Mouse (Mus musculus): ENCODE data around the gene Ankrd52. TPM values are rescaled to one million over a fixed set of nuclear protein-coding genes. Genes with fewer than 3 reads are reported as not detected.
A peak's percentile ranks its signal among the peaks of the same experiment; 100 is the strongest.

The Ankrd52 gene
- total RNA-seq, 2 experiments from 2014 or later, result 9.0 to 48.6 TPM

- no peak for ATAC-seq (replicated peaks; ENCODE audit: poor library complexity)
Observed at GRCm38 (mm10) chr10:128397466-128397865, 20.6 kb downstream of the Ankrd52 start.

GRCm38 (mm10) chr10:128400338-128400737 is 23.4 kb downstream of the Ankrd52 start:
- no peak for ATAC-seq (replicated peaks; ENCODE audit: poor library complexity)

- ATAC-seq (replicated peaks; ENCODE audit: poor library complexity), result no peak
Observed at GRCm38 (mm10) chr10:128401056-128401455, 24.1 kb downstream of the Ankrd52 start, which contains the start of gene Slc39a5. Gene Slc39a5 (minus strand): TSS chr10:128401229.

DNA sequence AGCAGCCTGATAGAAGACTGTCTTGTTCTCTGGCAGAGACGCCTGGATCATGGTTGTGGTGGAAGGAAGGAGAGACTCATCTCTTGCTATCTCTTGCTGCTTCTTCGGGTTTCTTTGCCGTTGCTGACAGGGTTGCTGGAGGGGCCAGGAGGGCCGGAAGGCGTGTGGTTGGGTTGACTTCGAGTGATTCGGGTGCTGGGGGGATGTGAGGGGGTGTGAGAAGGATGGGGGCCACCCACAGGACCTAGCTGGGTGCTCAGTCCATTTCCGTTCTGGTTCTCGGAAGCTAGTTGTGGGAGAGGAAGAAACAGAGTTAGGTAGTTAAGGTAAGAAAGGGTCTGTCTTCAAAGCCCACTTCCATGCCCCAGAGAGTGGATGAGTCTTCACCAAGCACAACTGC is 24.7 kb downstream of the Ankrd52 start:
- ATAC-seq (replicated peaks; ENCODE audit: poor library complexity), result no peak

DNA sequence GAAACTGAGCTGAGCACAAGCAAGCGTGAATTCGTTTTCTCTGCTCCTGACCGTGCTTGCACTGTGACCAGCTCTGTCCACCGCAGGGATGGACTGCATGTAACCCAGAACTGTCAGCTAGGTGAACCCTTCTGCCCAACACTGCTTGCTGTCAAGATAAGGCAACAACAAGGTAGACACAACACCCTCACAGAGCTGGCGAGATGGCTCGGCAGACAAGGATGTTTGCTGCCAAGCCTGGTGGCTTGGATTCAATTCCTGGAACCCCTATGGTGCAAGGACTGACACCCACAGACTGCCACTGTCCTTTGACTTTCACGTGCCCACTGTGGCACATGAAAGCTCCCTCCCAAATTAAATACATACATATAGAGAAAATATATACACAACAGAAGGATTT is 27.0 kb downstream of the Ankrd52 start:
- no peak for ATAC-seq (replicated peaks; ENCODE audit: poor library complexity)

DNA sequence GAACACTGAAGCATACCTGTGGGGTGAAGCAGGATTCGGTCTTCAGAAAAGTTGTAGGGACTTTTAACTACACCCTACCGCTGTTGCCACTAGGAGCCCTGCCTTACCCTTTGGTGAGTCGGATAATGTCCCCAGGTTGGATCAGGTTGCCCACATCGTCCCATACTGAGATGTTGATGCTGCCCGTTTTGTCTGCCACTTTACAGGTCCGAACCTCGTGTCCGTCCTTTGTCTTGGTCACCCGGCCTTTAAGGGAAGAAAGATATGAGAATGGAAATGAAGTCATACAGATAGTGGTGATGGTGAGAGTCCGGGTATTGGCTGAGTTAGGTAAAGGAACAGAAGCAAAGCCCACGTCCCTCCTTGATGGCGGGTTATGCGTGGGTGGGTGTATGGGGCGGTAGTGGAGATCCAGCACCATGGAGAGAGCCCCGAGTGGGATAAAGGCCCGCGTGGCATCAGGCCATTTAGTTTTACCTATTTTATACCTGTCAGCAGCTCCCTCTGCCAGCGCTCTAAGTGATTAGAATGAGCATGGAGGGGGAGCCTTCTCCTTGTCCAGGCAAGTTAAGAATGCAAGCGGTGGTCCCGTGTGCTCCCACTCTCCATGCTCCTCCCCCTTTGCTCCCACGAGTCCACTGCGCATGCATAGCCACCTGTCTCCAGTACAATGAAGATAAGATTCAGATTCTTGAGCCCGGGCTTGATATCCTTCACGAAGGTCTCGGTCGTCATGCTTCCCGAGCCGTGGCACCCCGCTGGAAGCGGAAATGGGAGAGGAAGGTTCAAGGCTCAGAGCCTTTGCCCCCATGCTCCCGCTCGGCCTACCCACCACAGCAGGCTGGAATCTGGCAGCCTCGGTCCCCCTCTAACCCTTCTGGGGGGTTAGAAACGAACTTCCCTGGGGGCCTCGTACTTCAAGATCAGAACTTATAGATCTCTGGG is 31.9 kb downstream of the Ankrd52 start:
- ATAC-seq (replicated peaks; ENCODE audit: poor library complexity), result 0 out of 2 replicates have a peak, but pooled peaks have one; percentile 7

DNA sequence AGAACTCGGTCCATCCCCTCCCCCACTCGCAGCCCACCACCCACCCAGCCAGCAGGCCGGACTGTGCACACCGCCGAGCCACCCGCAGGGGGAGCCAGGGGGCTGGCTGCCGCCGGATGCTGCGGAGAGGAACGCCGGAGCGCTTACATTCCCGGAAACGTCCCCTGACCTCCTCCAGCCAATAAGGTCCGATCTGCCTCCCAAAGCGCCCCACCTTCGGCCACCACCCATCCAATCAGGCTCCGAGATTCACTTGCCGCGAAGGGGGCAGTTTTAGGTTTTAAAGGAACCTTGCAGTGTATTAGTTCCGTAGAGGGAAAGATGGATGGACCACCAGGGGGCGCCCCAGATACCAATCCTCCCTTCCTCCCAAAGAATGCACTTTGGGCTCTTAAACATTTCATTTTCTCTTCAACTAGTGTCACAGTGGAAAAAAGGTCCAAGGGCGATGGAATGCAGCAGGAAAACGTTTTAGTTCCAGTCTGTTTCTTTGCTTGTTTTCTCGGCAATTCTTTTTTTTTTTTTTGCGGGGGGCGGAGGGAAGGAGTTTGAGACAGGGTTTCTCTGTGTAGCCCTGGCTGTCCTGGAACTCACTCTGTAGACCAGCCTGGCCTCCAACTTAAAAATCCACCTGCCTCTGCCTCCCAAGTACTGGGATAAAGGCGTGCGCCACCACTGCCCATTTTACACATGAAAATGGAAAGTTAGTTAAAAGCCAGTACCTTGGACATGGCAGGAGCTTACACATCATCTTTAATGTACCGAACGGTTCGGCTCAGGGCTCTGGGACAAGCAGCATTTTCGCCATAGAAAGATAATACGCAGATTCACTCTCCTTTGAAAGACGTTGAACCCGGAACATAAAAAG is 33.0 kb downstream of the Ankrd52 start:
- peak; percentile 79 for ATAC-seq (replicated peaks; ENCODE audit: poor library complexity)

- no peak for ATAC-seq (replicated peaks; ENCODE audit: poor library complexity)
Observed at GRCm38 (mm10) chr10:128410560-128410845, 33.6 kb downstream of the Ankrd52 start.

- ATAC-seq (replicated peaks; ENCODE audit: poor library complexity), result peak; percentile 73
Observed at GRCm38 (mm10) chr10:128411211-128412054, 34.5 kb downstream of the Ankrd52 start, which contains the start of the genes Nabp2 and Rnf41. Gene Nabp2 (minus strand): TSS chr10:128411492. Gene Rnf41 (plus strand): TSS chr10:128411657.

DNA sequence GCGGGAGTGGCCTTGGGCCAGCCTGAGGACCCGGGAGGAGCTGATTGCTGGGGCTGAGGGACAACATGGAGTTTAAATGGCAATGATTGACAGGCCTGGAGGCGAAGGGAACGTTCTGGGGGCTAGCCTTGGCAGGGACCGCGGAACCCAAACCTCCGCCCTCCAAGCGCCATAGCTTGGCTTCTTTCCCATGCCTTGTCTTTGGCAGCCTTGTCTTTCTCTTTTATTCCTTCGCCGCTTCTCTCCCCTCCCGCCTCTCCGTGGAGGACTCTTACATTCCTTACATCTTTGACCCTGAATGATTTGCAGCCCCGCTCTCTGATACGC is 35.1 kb downstream of the Ankrd52 start:
- no peak for ATAC-seq (replicated peaks; ENCODE audit: poor library complexity)

GRCm38 (mm10) chr10:128412558-128412957 is 35.6 kb downstream of the Ankrd52 start:
- no peak for ATAC-seq (replicated peaks; ENCODE audit: poor library complexity)

GRCm38 (mm10) chr10:128413076-128413475 is 36.2 kb downstream of the Ankrd52 start:
- ATAC-seq (replicated peaks; ENCODE audit: poor library complexity), result no peak

DNA sequence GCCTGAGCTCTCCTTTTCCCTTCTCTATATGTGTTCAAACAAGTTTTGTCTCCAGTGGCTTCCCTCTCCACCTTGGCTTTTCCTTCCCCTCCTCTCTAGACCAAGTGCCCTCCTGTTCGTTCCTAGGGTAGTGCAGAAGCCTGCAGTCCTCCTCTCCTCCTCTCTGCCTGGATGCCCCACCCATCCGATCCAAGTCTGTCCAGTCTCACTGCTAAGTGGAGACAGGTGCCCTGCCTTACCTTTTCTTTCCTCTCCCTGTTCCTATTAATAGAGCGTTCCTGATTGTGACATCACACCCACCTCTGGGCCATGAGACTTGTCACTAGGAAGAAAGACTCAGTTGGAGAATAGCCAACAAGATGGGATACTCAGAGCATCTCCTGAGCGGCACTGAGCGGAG is 37.9 kb downstream of the Ankrd52 start:
- ATAC-seq (replicated peaks; ENCODE audit: poor library complexity), result no peak

DNA sequence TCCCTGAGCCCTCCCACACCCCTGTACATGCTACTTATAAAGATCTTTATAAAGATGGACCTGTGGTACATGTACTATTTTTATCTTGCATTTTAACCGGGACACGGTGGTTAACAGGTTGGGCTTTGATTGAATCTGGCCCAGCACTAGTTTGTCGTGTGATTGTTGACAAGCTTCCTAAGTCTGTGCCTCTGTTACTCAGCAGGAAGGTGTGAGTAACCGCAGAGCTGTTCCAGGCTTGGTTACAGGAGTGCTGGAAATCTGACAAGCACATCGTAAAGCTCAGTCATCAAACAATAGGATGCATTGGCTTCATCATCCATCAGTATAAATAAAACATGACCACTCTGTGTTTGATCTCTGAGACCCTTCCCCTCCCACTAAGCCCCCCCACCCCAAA is 45.5 kb downstream of the Ankrd52 start:
- ATAC-seq (replicated peaks; ENCODE audit: poor library complexity), result no peak

- ATAC-seq (replicated peaks; ENCODE audit: poor library complexity), result peak; percentile 98
Observed at GRCm38 (mm10) chr10:128424604-128425003, 47.7 kb downstream of the Ankrd52 start.

GRCm38 (mm10) chr10:128425260-128425659 is 48.3 kb downstream of the Ankrd52 start:
- no peak for ATAC-seq (replicated peaks; ENCODE audit: poor library complexity)

DNA sequence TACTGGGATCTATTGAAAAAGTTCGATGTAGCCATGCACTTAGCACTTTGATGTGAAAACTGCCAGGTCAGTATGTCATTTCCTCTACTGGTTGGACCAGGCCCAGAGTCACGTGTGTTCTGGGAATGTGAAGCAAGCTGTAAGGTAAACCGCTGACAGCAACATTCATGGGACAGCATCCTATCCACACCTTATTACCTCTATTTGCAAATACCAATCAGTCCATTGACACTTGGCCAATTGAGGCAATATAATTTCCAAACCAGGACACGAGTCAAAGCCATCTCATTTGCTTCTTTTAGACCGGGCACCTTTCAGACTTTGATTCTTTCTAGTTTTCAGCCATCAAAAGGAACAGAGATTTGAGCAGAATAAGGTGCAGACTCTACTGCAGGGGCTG is 52.1 kb downstream of the Ankrd52 start:
- ATAC-seq (replicated peaks; ENCODE audit: poor library complexity), result no peak

- no peak for ATAC-seq (replicated peaks; ENCODE audit: poor library complexity)
Observed at GRCm38 (mm10) chr10:128429454-128429853, 52.5 kb downstream of the Ankrd52 start.

DNA sequence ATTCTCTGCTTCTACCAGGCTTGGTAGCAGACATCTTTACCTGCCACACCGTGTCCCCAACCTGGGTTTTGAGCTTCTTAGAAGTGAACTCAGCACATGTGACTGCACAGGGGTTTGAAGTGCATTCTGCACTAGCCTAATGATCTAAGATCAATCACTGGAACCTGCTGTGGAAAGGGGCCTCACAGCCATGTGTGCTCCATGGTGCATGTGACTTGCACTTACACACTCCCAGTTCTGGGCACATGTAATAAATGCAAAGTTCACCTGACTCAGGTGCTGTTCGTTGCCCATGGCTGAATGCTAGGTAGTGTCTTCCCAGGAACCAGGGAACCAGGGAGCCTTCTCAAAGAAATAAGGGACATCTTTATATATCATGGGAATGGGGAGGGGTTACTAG is 56.5 kb downstream of the Ankrd52 start:
- ATAC-seq (replicated peaks; ENCODE audit: poor library complexity), result no peak

- no peak; the same call in 1 of the 2 replicates for ATAC-seq (replicated peaks; ENCODE audit: poor library complexity)
Observed at GRCm38 (mm10) chr10:128434681-128435080, 57.8 kb downstream of the Ankrd52 start.

Measured in megakaryocyte progenitor cell, adult 5-6 weeks (primary cell).